Mouse (Mus musculus) heart, postnatal 14 days (tissue): ENCODE results near the gene Lmtk3. TPM values are rescaled to one million over a fixed set of nuclear protein-coding genes. Genes with fewer than 3 reads are reported as not detected.

Experiments used
- DNase-seq, 2 experiments: peaks; one replicate each; pipeline ENCODE4 v3.0.0; 2021 to 2022
- intact Hi-C: fragments of 180-260 bp; cut with DNase I; formaldehyde crosslinking; loops from one replicate; pipeline ENCODE4 v1.15.1; 2025
- total RNA-seq, 2 experiments: library from RNA; stranded (reverse); gene quantifications; 2 replicates each; pipeline ENCODE4 v1.2.3; 2021

Gene Lmtk3
- total RNA-seq, 2 experiments from 2014 or later = 0.12 TPM; not detected in 1

DNA sequence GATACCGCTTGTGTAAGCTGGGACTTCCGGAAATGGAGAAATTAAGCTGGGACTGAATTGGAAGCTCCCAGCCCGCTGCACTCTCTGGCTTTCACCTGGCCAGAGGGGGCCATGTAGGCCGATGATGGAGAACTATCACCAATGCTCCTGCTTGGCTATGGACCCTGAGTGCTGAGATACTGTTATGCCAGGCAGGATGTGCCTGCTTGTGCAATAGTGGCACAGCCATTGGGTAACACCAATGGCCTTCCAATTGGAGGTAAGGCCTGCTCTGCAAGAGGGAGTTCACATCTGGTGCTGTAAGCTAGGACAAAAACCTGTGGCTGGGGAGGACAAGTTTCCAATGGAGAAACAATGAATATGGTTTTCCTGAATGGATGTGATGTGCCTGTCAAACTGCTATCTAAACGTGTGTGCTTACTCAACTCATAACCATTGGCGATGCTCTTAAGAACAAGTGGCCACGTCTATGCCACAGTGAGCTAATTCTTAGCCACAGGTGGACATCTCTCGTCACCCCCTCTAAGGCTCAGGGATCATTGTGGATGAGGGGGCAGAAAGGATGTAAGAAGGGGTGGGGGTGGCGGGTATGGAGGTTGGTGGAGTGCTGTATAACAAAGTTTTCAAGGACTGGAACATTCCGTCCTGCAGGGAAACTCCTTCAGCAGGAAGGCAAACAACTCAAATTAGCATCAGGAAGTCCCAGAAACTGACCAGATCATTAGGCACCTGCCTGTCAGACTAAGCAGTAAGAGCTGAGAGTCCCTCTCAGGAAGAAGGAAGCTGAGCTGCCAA lies 59.6 kb downstream of the Lmtk3 start:
- no peak for DNase-seq
- intact Hi-C loops = no loop called here

DNA sequence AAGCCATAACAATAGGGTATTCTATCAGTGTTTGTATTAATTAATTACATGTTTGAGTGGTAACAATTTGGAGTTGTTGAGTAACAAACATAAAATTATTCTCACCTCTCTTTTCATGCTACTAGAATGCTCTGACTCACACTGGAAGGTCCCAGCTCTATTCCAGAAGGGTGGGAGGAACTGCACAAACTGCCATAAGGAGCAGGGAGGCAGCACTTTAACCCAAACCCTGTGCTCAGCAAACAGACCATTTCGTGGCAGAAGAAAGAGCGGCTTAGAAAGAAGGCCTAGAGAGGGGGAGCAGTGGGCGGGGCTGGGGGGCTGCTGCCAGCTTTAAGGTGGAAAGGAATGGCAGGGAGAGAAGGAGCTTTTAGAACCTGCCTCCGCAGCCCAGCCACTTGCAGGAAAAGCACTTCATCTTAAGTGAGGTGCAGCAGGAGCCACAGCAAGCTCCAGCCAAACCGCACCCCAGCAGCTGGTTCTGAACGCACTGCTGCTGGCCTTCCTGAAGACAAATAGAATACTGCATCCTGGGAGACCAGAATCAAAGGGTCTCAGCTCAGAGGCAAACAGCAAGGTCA lies 65.0 kb downstream of the Lmtk3 start:
- no peak for DNase-seq
- intact Hi-C loops = no loop called here

DNA sequence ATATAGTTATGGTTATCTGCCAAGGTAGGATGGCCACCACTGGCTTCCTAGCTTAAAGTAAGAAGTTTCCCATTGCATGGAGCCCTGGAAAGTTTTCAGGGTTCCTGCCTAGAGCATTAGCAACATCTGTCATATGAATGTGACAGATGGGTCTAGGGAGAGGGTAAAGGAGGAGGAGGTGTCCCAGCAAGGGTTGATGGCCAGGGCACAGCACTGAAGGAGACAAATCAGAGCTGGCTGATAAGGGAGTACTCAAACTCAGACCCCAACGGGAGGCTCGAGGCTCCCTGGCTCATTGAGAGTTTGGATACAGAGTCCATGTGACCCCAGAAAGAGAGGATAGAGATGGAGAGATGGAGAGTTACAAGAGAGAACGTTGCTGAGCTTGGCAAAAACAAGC lies 67.1 kb downstream of the Lmtk3 start:
- intact Hi-C loops = no loop called here
- no peak for DNase-seq

DNA sequence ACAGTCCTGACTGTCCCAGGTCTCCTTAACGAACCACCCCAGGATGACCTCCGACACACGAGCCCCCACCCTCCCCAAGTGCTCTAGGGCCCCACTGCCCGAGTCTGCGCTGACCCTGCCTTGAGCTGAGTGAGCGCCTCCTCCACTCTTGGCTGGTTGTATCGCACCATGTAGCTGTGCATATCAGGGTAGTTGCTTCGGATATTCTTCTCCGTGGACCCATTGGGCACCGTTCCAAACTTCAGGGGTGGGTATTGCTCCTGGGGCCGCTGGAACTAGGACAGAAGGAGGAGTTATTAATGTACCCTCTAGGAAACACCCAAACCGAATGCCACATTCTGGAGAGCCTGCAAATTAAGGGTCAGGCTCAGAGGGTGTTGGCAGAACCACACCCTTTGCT lies 69.6 kb downstream of the Lmtk3 start:
- DNase-seq = no peak

More for the DNA sequence above, 69.6 kb downstream of the Lmtk3 start:
- intact Hi-C loops = no loop called here

Other genes starting within 250 kb of the Lmtk3 start
- gene Hsd17b14, start 228.8 kb upstream of the Lmtk3 start, total RNA-seq = under 1 TPM; 0.19 to 0.39 TPM
- 10 to 100 TPM; 85.5 to 94.6 TPM for gene Bcat2, start 213.6 kb upstream of the Lmtk3 start, total RNA-seq
- not detected for gene Fgf21, start 168.2 kb upstream of the Lmtk3 start, total RNA-seq
- under 1 TPM in 1 of 2 experiments, not detected in 1; 0.12 TPM for gene Fut1, start 166.4 kb upstream of the Lmtk3 start, total RNA-seq
- gene Izumo1, start 161.9 kb upstream of the Lmtk3 start, total RNA-seq = under 1 TPM; 0.54 to 0.67 TPM
- gene Rasip1, start 156.2 kb upstream of the Lmtk3 start, total RNA-seq = 10 to 100 TPM; 42.6 to 42.8 TPM
- gene Mamstr, start 143.8 kb upstream of the Lmtk3 start, total RNA-seq = 1 to 10 TPM; 6.4 to 6.9 TPM
- under 1 TPM; 0.37 to 0.69 TPM for gene Fut2, start 117.3 kb upstream of the Lmtk3 start, total RNA-seq
- gene Ntn5, start 99.7 kb upstream of the Lmtk3 start, total RNA-seq = under 1 TPM; 0.12 to 0.24 TPM
- under 1 TPM in 1 of 2 experiments, not detected in 1; 0.12 TPM for gene Sec1, start 89.3 kb upstream of the Lmtk3 start, total RNA-seq
- gene Car11, start 83.9 kb upstream of the Lmtk3 start, total RNA-seq = 1 to 10 TPM; 4.3 to 6.6 TPM
- gene Dbp, start 78.7 kb upstream of the Lmtk3 start, total RNA-seq = 10 to 100 TPM; 24.7 to 27.1 TPM
- gene Rpl18, start 68.3 kb upstream of the Lmtk3 start, total RNA-seq = 100 to 1,000 TPM; 552 to 626 TPM
- gene Sphk2, start 65.7 kb upstream of the Lmtk3 start, total RNA-seq = 10 to 100 TPM; 17.5 to 18.8 TPM
- gene Fam83e, start 62.5 kb upstream of the Lmtk3 start, total RNA-seq = under 1 TPM; 0.17 to 0.24 TPM
- gene Spaca4, start 57.9 kb upstream of the Lmtk3 start, total RNA-seq = not detected
- gene Sult2b1, start 931 bp downstream of the Lmtk3 start, total RNA-seq = not detected
- gene Cyth2, start 30.8 kb downstream of the Lmtk3 start, total RNA-seq = 10 to 100 TPM; 73.9 to 77.1 TPM
- gene Kcnj14, start 41.0 kb downstream of the Lmtk3 start, total RNA-seq = under 1 TPM; 0.74 to 1.00 TPM
- gene Grwd1, start 47.2 kb downstream of the Lmtk3 start, total RNA-seq = 10 to 100 TPM in 1 of 2 experiments, 1 to 10 TPM in 1; 8.6 to 12.5 TPM
- gene Kdelr1, start 89.0 kb downstream of the Lmtk3 start, total RNA-seq = 100 to 1,000 TPM; 103 to 109 TPM
- under 1 TPM; 0.34 to 0.41 TPM for gene Grin2d, start 94.6 kb downstream of the Lmtk3 start, total RNA-seq
- gene Syngr4, start 113.0 kb downstream of the Lmtk3 start, total RNA-seq = not detected
- gene Tmem143, start 113.2 kb downstream of the Lmtk3 start, total RNA-seq = 10 to 100 TPM; 77.4 to 79.3 TPM
- gene Emp3, start 137.7 kb downstream of the Lmtk3 start, total RNA-seq = 10 to 100 TPM; 25.7 to 32.4 TPM
- gene Ccdc114, start 140.3 kb downstream of the Lmtk3 start, total RNA-seq = 1 to 10 TPM; 2.0 to 2.2 TPM
- under 1 TPM; 0.05 TPM for gene Abcc6, start 246.6 kb downstream of the Lmtk3 start, total RNA-seq
- gene Nomo1, start 250.0 kb downstream of the Lmtk3 start, total RNA-seq = 10 to 100 TPM; 68.0 to 68.6 TPM